Mouse (Mus musculus) intestine, embryonic 14.5 days (tissue): Measurements from ENCODE around the gene Aars2. TPM values are rescaled to one million over a fixed set of nuclear protein-coding genes. Genes with fewer than 3 reads are reported as not detected.

Experiments used
- ATAC-seq: fragments of 200-750 bp; cut with Nextera tagmentation; replicated peaks from 2 replicates; pipeline ENCODE4 v1.8.0; 2017; ENCODE audit warnings: low read depth, moderate number of reproducible peaks, moderate TSS enrichment, moderate library complexity; ENCODE audit not compliant: low FRiP score, low TSS enrichment
- DNase-seq: peaks from one replicate; pipeline ENCODE4 v3.0.0-alpha.2; 2018; ENCODE audit warnings: low spot score
- H3K27ac ChIP-seq: fragments of 300-500 bp; sonication (generic); 2 replicates; pipeline ENCODE4 v1.5.1; 2014; ENCODE audit warnings: low read depth, mild to moderate bottlenecking, control low read depth
- H3K27me3 ChIP-seq: fragments of 300-500 bp; sonication (generic); replicated peaks from 2 replicates; pipeline ENCODE4 v1.6.1; 2014; ENCODE audit warnings: low read length, control low read depth; ENCODE audit not compliant: control insufficient read depth, insufficient read depth
- H3K36me3 ChIP-seq: fragments of 300-500 bp; sonication (generic); 2 replicates; pipeline ENCODE4 v1.6.1; 2014; ENCODE audit warnings: low read length, control low read depth; ENCODE audit not compliant: control insufficient read depth, insufficient read depth
- H3K4me1 ChIP-seq: fragments of 300-500 bp; sonication (generic); replicated peaks from 2 replicates; pipeline ENCODE4 v1.6.1; 2014; ENCODE audit warnings: low read length, control low read depth, mixed read lengths; ENCODE audit not compliant: control insufficient read depth, insufficient read depth
- H3K4me2 ChIP-seq: fragments of 300-500 bp; sonication (generic); 2 replicates; pipeline ENCODE4 v1.6.1; 2014; ENCODE audit warnings: low read length
- H3K4me3 ChIP-seq: fragments of 300-500 bp; sonication (generic); 2 replicates; pipeline ENCODE4 v1.5.1; 2014; ENCODE audit warnings: low read depth, low read length, control low read depth, mixed read lengths
- H3K9ac ChIP-seq: fragments of 300-500 bp; sonication (generic); 2 replicates; pipeline ENCODE4 v1.6.1; 2014; ENCODE audit warnings: mild to moderate bottlenecking, low read length
- H3K9me3 ChIP-seq: fragments of 300-500 bp; sonication (generic); 2 replicates; pipeline ENCODE4 v1.6.1; 2016; ENCODE audit warnings: low read length, control low read depth; ENCODE audit not compliant: control insufficient read depth
- WGBS: fragments of 180-500 bp; shearing (Covaris S2); extraction: QIAGEN DNeasy Blood & Tissue Kit; methylation state at CpG from one replicate; pipeline ENCODE4 v1.1.7; 2014; 5-methylcytosine and 5-hydroxymethylcytosine counted together
- polyA plus RNA-seq: library from polyadenylated mRNA; unstranded; fragments of >200 nt; fragmentation: Nextera tagmentation; extraction: Ambion mirVana; gene quantifications from 2 replicates; pipeline ENCODE4 v1.2.1, GENCODE M21; 2014

Aars2 gene
- polyA plus RNA-seq, 1 experiment from 2014 or later, result 17.3 TPM

DNA sequence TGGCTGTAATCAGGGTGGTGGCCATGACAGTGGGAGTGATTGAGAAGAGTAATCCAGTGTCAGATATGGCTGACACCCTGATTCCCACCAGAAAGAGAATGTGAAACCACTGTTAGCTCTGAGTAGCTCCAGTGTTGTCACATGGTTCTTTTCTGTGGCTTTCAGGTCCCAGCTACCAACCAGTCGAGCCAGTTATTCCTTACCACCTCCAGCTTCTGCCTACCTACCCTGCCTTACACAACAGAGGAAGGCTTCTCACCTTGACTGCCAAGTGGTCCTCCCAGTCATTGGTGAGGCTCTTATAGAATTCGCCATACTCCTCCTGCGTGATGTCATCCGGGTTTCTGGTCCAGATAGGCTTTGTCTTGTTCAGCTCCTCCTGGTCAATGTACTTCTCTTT, 63.4 kb downstream of the Aars2 start:
- H3K36me3 ChIP-seq, result peaks cover 71% of the 10 kb centered on the region
- ATAC-seq (no peak), DNase-seq (no peak)
- WGBS, result 86% methylated on average over 4 of the region's 4 CpGs
- H3K4me2 ChIP-seq, result no peak overlapping the region
- no peak overlapping the region for H3K9ac ChIP-seq
- no peak overlapping the region for H3K27ac ChIP-seq
- no peaks in the 10 kb centered on the region for H3K9me3 ChIP-seq
- peaks cover 31% of the 10 kb centered on the region for H3K4me1 ChIP-seq
- no peaks in the 10 kb centered on the region for H3K27me3 ChIP-seq
- no peak overlapping the region for H3K4me3 ChIP-seq

Other genes starting within 250 kb of the Aars2 start
- 62.6 and 68.3 TPM in 2 replicates for gene Cdc5l, start 73.1 kb upstream of the Aars2 start, polyA plus RNA-seq
- 0.59 and 0.65 TPM in 2 replicates for gene Spats1, start 31.4 kb upstream of the Aars2 start, polyA plus RNA-seq
- gene Tcte1, start 16.6 kb downstream of the Aars2 start, polyA plus RNA-seq, result 0.60 and 0.70 TPM in 2 replicates
- 2.1 and 2.3 TPM in 2 replicates for gene Tmem151b, start 42.8 kb downstream of the Aars2 start, polyA plus RNA-seq
- gene Nfkbie, start 48.9 kb downstream of the Aars2 start, polyA plus RNA-seq, result 3.7 and 4.0 TPM in 2 replicates
- gene Slc35b2, start 57.0 kb downstream of the Aars2 start, polyA plus RNA-seq, result 136 and 146 TPM in 2 replicates
- gene Hsp90ab1, start 66.4 kb downstream of the Aars2 start, polyA plus RNA-seq, result 1,628 and 1,680 TPM in 2 replicates
- gene Slc29a1, start 92.8 kb downstream of the Aars2 start, polyA plus RNA-seq, result 79.7 and 82.7 TPM in 2 replicates
- gene Mymx, start 95.3 kb downstream of the Aars2 start, polyA plus RNA-seq, result 0.31 TPM in 1 of 2 replicates, not detected in the other
- gene Capn11, start 152.5 kb downstream of the Aars2 start, polyA plus RNA-seq, result not detected in 2 replicates
- gene Mrpl14, start 179.5 kb downstream of the Aars2 start, polyA plus RNA-seq, result 168 and 173 TPM in 2 replicates
- gene Tmem63b, start 180.1 kb downstream of the Aars2 start, polyA plus RNA-seq, result 25.2 and 29.3 TPM in 2 replicates
- not detected in 2 replicates for gene 1600014C23Rik, start 227.0 kb downstream of the Aars2 start, polyA plus RNA-seq